Mouse (Mus musculus): ENCODE measurements around the gene Tuba4a. TPM values are rescaled to one million over a fixed set of nuclear protein-coding genes. Genes with fewer than 3 reads are reported as not detected.
"Not testable (repeated sequence)": the region's sequence is repeated elsewhere in the genome, so short reads cannot be mapped to it uniquely, and the experiment has no call there.

Tuba4a gene
- polyA plus RNA-seq, 1 experiment from 2014 or later: 200 TPM

GRCm38 (mm10) chr1:75236117-75237050, 16.7 kb upstream of the Tuba4a start, which contains the start of gene Dnajb2:
Gene Dnajb2 (plus strand): TSS chr1:75236406.
- CTCF ChIA-PET: interaction anchor here (0.9 to 2.3 kb wide), 4 partner anchors 10 to 20 kb away, joined by 3 to 9 read pairs (median 6); no protein-coding TSS in a partner anchor
- in situ Hi-C loops (cut with MboI; ENCODE audit: low pct_unique_long_range_greater_than_20kb): no loop called here
- POLR2A ChIA-PET: interaction anchor here (1.1 to 2.9 kb wide), 6 partner anchors 10 to 26 kb away, joined by 3 to 13 read pairs (median 6); partner anchors contain the start of genes Glb1l, Stk16 and Tuba4a

GRCm38 (mm10) chr1:75234606-75235005, 14.9 kb upstream of the Tuba4a start:
- ChIA-PET CTCF (interaction anchor here (0.6 to 2.3 kb wide), 5 partner anchors 9 to 18 kb away, joined by 3 to 9 read pairs (median 4); partner anchors contain the start of gene Tuba4a), POLR2A (interaction anchor here (1.5 to 2.9 kb wide), 2 partner anchors 9 to 20 kb away, joined by 3 to 8 read pairs; no protein-coding TSS in a partner anchor)
- no peak for DNase-seq (ENCODE audit: low read depth, low spot score)
- TF ChIP-seq CTCF (IDR thresholded peaks at IDR 0.05): no peak
- no peaks in the 10 kb centered on the region for H3K27me3 ChIP-seq
- in situ Hi-C loops (cut with MboI; ENCODE audit: low pct_unique_long_range_greater_than_20kb): no loop called here
- peak; percentile 36 for ATAC-seq

More at GRCm38 (mm10) chr1:75236117-75237050, 16.7 kb upstream of the Tuba4a start, which contains the start of gene Dnajb2:
- H3K27me3 ChIP-seq: no peaks in the 10 kb centered on the region
- DNase-seq (ENCODE audit: low read depth, low spot score) (no peak), ATAC-seq (peak; percentile 89)
- no peak for TF ChIP-seq CTCF (IDR thresholded peaks at IDR 0.05)

GRCm38 (mm10) chr1:75232489-75232888, 12.8 kb upstream of the Tuba4a start:
- DNase-seq (ENCODE audit: low read depth, low spot score); ATAC-seq; in situ Hi-C loops (cut with MboI; ENCODE audit: low pct_unique_long_range_greater_than_20kb); H3K27me3 ChIP-seq: not testable (repeated sequence)
- ChIA-PET CTCF (interaction anchor here (0.9 kb wide), 1 partner anchor 11 kb away, joined by 3 read pairs; no protein-coding TSS in a partner anchor), POLR2A (interaction anchor here (1.4 kb wide), 1 partner anchor 14 kb away, joined by 6 read pairs; no protein-coding TSS in a partner anchor)

- ChIA-PET POLR2A (interaction anchor here (1.4 kb wide), 1 partner anchor 13 kb away, joined by 6 read pairs; no protein-coding TSS in a partner anchor), CTCF (no interaction called here)
- no peaks in the 10 kb centered on the region for H3K27me3 ChIP-seq
- ATAC-seq: no peak
- no peak for TF ChIP-seq CTCF (IDR thresholded peaks at IDR 0.05)
- no peak for DNase-seq (ENCODE audit: low read depth, low spot score)
- in situ Hi-C loops (cut with MboI; ENCODE audit: low pct_unique_long_range_greater_than_20kb): no loop called here
Observed at GRCm38 (mm10) chr1:75231664-75232152, 12.0 kb upstream of the Tuba4a start, which contains the start of gene A630095N17Rik. Gene A630095N17Rik (minus strand): TSS chr1:75232102.

- no peak for TF ChIP-seq CTCF (IDR thresholded peaks at IDR 0.05)
- ChIA-PET CTCF (no interaction called here), POLR2A (interaction anchor here (0.8 to 1.4 kb wide), 2 partner anchors 11 to 12 kb away, joined by 3 to 6 read pairs; no protein-coding TSS in a partner anchor)
- H3K27me3 ChIP-seq: no peaks in the 10 kb centered on the region
- no peak for ATAC-seq
- no peak for DNase-seq (ENCODE audit: low read depth, low spot score)
- in situ Hi-C loops (cut with MboI; ENCODE audit: low pct_unique_long_range_greater_than_20kb): no loop called here
Observed at GRCm38 (mm10) chr1:75231224-75231623, 11.6 kb upstream of the Tuba4a start.

- no peak for TF ChIP-seq CTCF (IDR thresholded peaks at IDR 0.05)
- DNase-seq (ENCODE audit: low read depth, low spot score) (no peak), ATAC-seq (no peak)
- in situ Hi-C loops (cut with MboI; ENCODE audit: low pct_unique_long_range_greater_than_20kb): no loop called here
- H3K27me3 ChIP-seq: no peaks in the 10 kb centered on the region
- CTCF ChIA-PET: no interaction called here
- POLR2A ChIA-PET: interaction anchor here (0.8 kb wide), 1 partner anchor 10 kb away, joined by 3 read pairs; no protein-coding TSS in a partner anchor
Observed at GRCm38 (mm10) chr1:75230335-75230994, 10.8 kb upstream of the Tuba4a start.

GRCm38 (mm10) chr1:75229158-75229557, 9.5 kb upstream of the Tuba4a start:
- in situ Hi-C loops (cut with MboI; ENCODE audit: low pct_unique_long_range_greater_than_20kb): no loop called here
- ChIA-PET CTCF (interaction anchor here (2.1 kb wide), 1 partner anchor 22 kb away, joined by 7 read pairs; no protein-coding TSS in a partner anchor), POLR2A (no interaction called here)
- DNase-seq (ENCODE audit: low read depth, low spot score): no peak
- no peak for ATAC-seq
- H3K27me3 ChIP-seq: no peaks in the 10 kb centered on the region
- no peak for TF ChIP-seq CTCF (IDR thresholded peaks at IDR 0.05)

- CTCF ChIA-PET: interaction anchor here (2.1 kb wide), 1 partner anchor 24 kb away, joined by 7 read pairs; no protein-coding TSS in a partner anchor
- DNase-seq (ENCODE audit: low read depth, low spot score) (no peak), ATAC-seq (no peak)
- POLR2A ChIA-PET: no interaction called here
- in situ Hi-C loops (cut with MboI; ENCODE audit: low pct_unique_long_range_greater_than_20kb): no loop called here
- no peaks in the 10 kb centered on the region for H3K27me3 ChIP-seq
- TF ChIP-seq CTCF (IDR thresholded peaks at IDR 0.05): no peak
Observed at GRCm38 (mm10) chr1:75227653-75228052, 8.0 kb upstream of the Tuba4a start.

GRCm38 (mm10) chr1:75226138-75226537, 6.5 kb upstream of the Tuba4a start:
- ChIA-PET CTCF (no interaction called here), POLR2A (interaction anchor here (0.9 kb wide), 1 partner anchor 8 kb away, joined by 3 read pairs; no protein-coding TSS in a partner anchor)
- in situ Hi-C loops (cut with MboI; ENCODE audit: low pct_unique_long_range_greater_than_20kb): no loop called here
- no peaks in the 10 kb centered on the region for H3K27me3 ChIP-seq
- no peak for TF ChIP-seq CTCF (IDR thresholded peaks at IDR 0.05)
- ATAC-seq: no peak
- no peak for DNase-seq (ENCODE audit: low read depth, low spot score)

- CTCF ChIA-PET: no interaction called here
- no peak for DNase-seq (ENCODE audit: low read depth, low spot score)
Observed at GRCm38 (mm10) chr1:75225473-75225872, 5.8 kb upstream of the Tuba4a start.

More at GRCm38 (mm10) chr1:75225473-75225872, 5.8 kb upstream of the Tuba4a start:
- POLR2A ChIA-PET: interaction anchor here (0.9 kb wide), 1 partner anchor 9 kb away, joined by 3 read pairs; no protein-coding TSS in a partner anchor
- in situ Hi-C loops (cut with MboI; ENCODE audit: low pct_unique_long_range_greater_than_20kb): no loop called here
- ATAC-seq: no peak
- H3K27me3 ChIP-seq: no peaks in the 10 kb centered on the region
- TF ChIP-seq CTCF (IDR thresholded peaks at IDR 0.05): no peak
